Mouse (Mus musculus) heart, postnatal 0 days (tissue): ENCODE results near the gene Nkx2-2. TPM values are rescaled to one million over a fixed set of nuclear protein-coding genes. Genes with fewer than 3 reads are reported as not detected.

Source experiments
- ATAC-seq: fragments of 200-750 bp; cut with Nextera tagmentation; 2 replicates; pipeline ENCODE4 v1.8.0; 2017; ENCODE audit warnings: low read depth, moderate number of reproducible peaks, moderate library complexity; ENCODE audit not compliant: insufficient read depth
- DNase-seq: peaks from one replicate; pipeline ENCODE4 v3.0.0-alpha.2; 2016; ENCODE audit warnings: low spot score
- H3K27ac ChIP-seq: fragments of 300-500 bp; sonication (generic); 2 replicates; pipeline ENCODE4 v1.5.1; 2014; ENCODE audit warnings: low read depth, mild to moderate bottlenecking
- H3K27me3 ChIP-seq: fragments of 300-500 bp; sonication (generic); 2 replicates; pipeline ENCODE4 v1.6.1; 2014; ENCODE audit warnings: low read length, mixed read lengths; ENCODE audit not compliant: control insufficient read depth, insufficient read depth
- H3K36me3 ChIP-seq: fragments of 300-500 bp; sonication (generic); replicated peaks from 2 replicates; pipeline ENCODE4 v1.6.1; 2014; ENCODE audit warnings: low read length, mixed read lengths; ENCODE audit not compliant: control insufficient read depth, insufficient read depth
- H3K4me1 ChIP-seq: fragments of 300-500 bp; sonication (generic); 2 replicates; pipeline ENCODE4 v1.6.1; 2014; ENCODE audit warnings: antibody characterized with exemption; ENCODE audit not compliant: control insufficient read depth, insufficient read depth
- H3K4me2 ChIP-seq: fragments of 300-500 bp; sonication (generic); 2 replicates; pipeline ENCODE4 v1.6.1; 2014; ENCODE audit warnings: low read depth, mild to moderate bottlenecking, low read length, moderate library complexity
- H3K4me3 ChIP-seq: fragments of 300-500 bp; sonication (generic); 2 replicates; pipeline ENCODE4 v1.5.1; 2014; ENCODE audit warnings: low read depth, low read length
- H3K9ac ChIP-seq: fragments of 300-500 bp; sonication (generic); replicated peaks from 2 replicates; pipeline ENCODE4 v1.6.1; 2014; ENCODE audit warnings: low read depth, low read length, mixed read lengths
- H3K9me3 ChIP-seq: fragments of 300-500 bp; sonication (generic); replicated peaks from 2 replicates; pipeline ENCODE4 v1.6.1; 2016; ENCODE audit warnings: low read length; ENCODE audit not compliant: control insufficient read depth
- CTCF ChIP-seq: IDR thresholded peaks from 2 replicates; pipeline ENCODE4 v1.5.1; 2016; ENCODE audit warnings: antibody characterized with exemption, control low read depth, low read depth
- EP300 ChIP-seq: IDR thresholded peaks from 2 replicates; pipeline ENCODE4 v1.6.1; 2016; ENCODE audit warnings: antibody characterized with exemption, low read depth
- WGBS: fragments of 180-500 bp; shearing (Covaris S2); extraction: QIAGEN DNeasy Blood & Tissue Kit; methylation state at CpG from one replicate; pipeline ENCODE4 v1.1.7; 2014; 5-methylcytosine and 5-hydroxymethylcytosine counted together
- polyA plus RNA-seq: library from polyadenylated mRNA; unstranded; fragments of >200 nt; fragmentation: Nextera tagmentation; extraction: Ambion mirVana; gene quantifications from 2 replicates; pipeline ENCODE4 v1.2.1, GENCODE M21; 2015
- total RNA-seq: library from RNA; depleted of rRNA; stranded (reverse); fragments of >200 nt; gene quantifications from 2 replicates; pipeline ENCODE4 v1.2.3, GENCODE M21; 2014; ENCODE audit warnings: low replicate concordance; rRNA removed

The Nkx2-2 gene
- total RNA-seq (not detected in 2 replicates), polyA plus RNA-seq (not detected in 2 replicates)

DNA sequence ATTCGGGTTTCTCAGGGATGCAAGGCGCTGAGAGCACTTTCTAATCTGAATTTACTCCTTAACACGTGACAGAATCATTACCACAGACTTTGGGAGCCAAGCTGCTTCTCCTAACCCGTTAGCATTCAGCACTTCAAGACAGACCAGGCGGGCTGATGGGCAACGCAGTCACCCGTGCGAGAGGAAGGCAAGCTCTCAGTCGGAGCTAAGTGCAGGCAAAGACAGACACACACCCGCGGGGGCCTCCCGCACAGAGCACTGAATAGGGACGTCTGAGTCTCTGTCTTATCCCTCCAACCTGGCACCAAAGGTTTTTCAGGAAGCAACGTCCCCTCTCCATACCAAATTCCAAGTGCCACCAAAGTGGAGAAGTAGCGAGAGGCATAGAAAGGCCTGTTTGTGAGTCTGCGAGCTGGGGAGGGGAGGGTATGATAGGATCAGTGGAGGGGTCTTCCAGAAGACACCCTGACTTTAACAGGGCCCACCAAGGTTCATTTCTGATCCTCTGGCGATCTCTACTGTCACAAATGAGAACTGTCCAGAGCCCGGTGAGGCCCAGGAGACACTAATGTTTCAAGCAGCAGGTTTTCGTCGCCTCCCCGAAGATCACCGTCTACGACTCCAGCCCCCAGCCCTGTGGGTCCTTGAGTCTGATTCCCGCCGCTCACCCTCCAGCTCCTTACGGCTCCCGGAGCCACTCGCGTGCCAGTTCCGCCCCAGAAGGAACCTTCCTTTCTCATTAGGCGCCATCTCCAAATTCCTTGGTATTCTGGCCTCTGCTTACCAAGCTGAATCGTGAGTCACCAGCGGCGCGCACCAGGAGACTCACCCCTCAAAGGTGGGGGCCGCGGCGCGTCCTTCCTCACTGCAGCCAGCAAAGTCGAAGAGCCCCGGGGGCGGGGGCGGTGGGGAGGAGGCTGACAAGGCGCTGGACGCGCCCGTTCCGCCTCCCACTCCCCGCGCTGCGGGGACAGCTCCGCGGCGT, at the start of gene Nkx2-2:
TSS of gene Nkx2-2 (minus strand) at position 973 of the 985 bp plus-strand sequence.
- Histone ChIP-seq H3K27ac (no peak within 1 kb of the TSS), H3K9ac (no peak within 1 kb of the TSS), H3K9me3 (no peaks in the 10 kb centered on the region), H3K4me2 (peak within 1 kb of the TSS; percentile 48), H3K27me3 (peaks cover 95% of the 10 kb centered on the region), H3K4me3 (peak within 1 kb of the TSS; percentile 29), H3K36me3 (no peaks in the 10 kb centered on the region), H3K4me1 (0 out of 2 replicates have a peak, but pooled peaks cover 7% of the 10 kb centered on the region)
- ATAC-seq (no peak), DNase-seq (no peak)
- TF ChIP-seq EP300 (no peak), CTCF (no peak)
- WGBS = under 1% methylated on average over 54 of the region's 54 CpGs

- DNase-seq (no peak), ATAC-seq (no peak)
- Histone ChIP-seq H3K4me3 (no peak overlapping the region), H3K27me3 (no peaks in the 10 kb centered on the region), H3K27ac (no peak overlapping the region), H3K36me3 (no peaks in the 10 kb centered on the region), H3K9ac (no peak overlapping the region), H3K4me1 (no peaks in the 10 kb centered on the region), H3K4me2 (no peak overlapping the region), H3K9me3 (no peaks in the 10 kb centered on the region)
- WGBS = 87% methylated on average over 25 of the region's 25 CpGs
- TF ChIP-seq EP300 = no peak
- TF ChIP-seq CTCF = no peak
These were observed 41.8 kb upstream of the Nkx2-2 start for GRCm38 (mm10) chr2:147235707-147236290.

- no peak overlapping the region for H3K4me3 ChIP-seq
- H3K36me3 ChIP-seq = no peaks in the 10 kb centered on the region
- no peaks in the 10 kb centered on the region for H3K4me1 ChIP-seq
- H3K27ac ChIP-seq = no peak overlapping the region
- no peaks in the 10 kb centered on the region for H3K27me3 ChIP-seq
- no peak overlapping the region for H3K9ac ChIP-seq
- WGBS = 62% methylated on average over 5 of the region's 5 CpGs
- DNase-seq (no peak), ATAC-seq (no peak)
- no peak for TF ChIP-seq CTCF
- TF ChIP-seq EP300 = no peak
- no peaks in the 10 kb centered on the region for H3K9me3 ChIP-seq
- no peak overlapping the region for H3K4me2 ChIP-seq
These were observed 37.1 kb upstream of the Nkx2-2 start for GRCm38 (mm10) chr2:147231175-147231574.

DNA sequence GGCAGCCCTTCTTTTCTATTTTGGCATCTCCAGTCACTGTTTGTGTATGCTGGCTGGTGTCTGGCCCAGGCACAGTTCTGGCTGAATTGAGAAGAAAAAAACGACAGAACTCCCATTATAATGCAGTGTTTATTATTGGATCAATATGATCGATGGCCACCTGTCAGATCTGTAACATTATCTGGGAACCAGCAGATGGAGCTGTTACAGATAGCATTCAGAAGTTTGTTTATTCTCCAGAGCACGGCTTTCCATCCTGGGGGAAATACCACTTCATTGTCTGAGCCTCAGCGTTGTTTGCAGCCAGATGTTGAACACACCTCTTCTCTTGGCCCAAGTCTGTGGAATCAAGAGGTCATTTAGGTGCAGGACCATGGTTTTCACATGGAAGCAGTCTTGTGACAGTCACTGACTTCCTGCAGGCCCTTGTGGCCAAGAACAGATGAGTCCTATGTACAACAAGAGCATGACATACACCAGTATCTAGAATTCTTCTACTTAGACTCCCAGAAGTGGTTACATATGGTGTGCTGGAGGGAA, 11.1 kb upstream of the Nkx2-2 start:
- DNase-seq (no peak), ATAC-seq (peak; percentile 27; the same call in 1 of the 2 replicates)
- Histone ChIP-seq H3K4me3 (no peak overlapping the region), H3K9ac (no peak overlapping the region), H3K27me3 (0 out of 2 replicates have a peak, but pooled peaks cover under 1% of the 10 kb centered on the region), H3K4me1 (no peaks in the 10 kb centered on the region), H3K36me3 (no peaks in the 10 kb centered on the region), H3K27ac (no peak overlapping the region), H3K4me2 (no peak overlapping the region), H3K9me3 (no peaks in the 10 kb centered on the region)
- TF ChIP-seq EP300 (no peak), CTCF (no peak)
- WGBS = 26% methylated on average over 4 of the region's 4 CpGs
